Mouse (Mus musculus): ENCODE results near the gene Rdh16. TPM values are rescaled to one million over a fixed set of nuclear protein-coding genes. Genes with fewer than 3 reads are reported as not detected.
"Not testable (repeated sequence)": the region's sequence is repeated elsewhere in the genome, so short reads cannot be mapped to it uniquely, and the experiment has no call there.

Rdh16 gene
- total RNA-seq (2021) (1 to 10 TPM in 1 of 2 experiments, under 1 TPM in 1; 0.79 to 1.3 TPM), polyA plus RNA-seq (2012; rRNA removed) (0.12 TPM in 1 of 2 replicates, not detected in the other)
- long read RNA-seq, partial matches to known transcripts, result 0 of 1 reads
- long read RNA-seq, other reads (novel, unspliced or antisense), result 0 of 1 reads

GRCm38 (mm10) chr10:127800891-127801290 lies at the start of gene Rdh16:
Gene Rdh16, plus strand, starts transcription at chr10:127801152.
- DNase-seq, result no peak

GRCm38 (mm10) chr10:127751548-127751947 lies 49.4 kb upstream of the Rdh16 start, which contains the start of gene Gpr182:
Gene Gpr182, minus strand, starts transcription at chr10:127751732.
- DNase-seq, result peak; percentile 60

- DNase-seq, result peak; percentile 73
These were observed 46.3 kb upstream of the Rdh16 start for GRCm38 (mm10) chr10:127754566-127755166.

- DNase-seq, result peak; percentile 22
These were observed 45.7 kb upstream of the Rdh16 start for GRCm38 (mm10) chr10:127755246-127755645.

- peak; percentile 23 for DNase-seq
These were observed 45.0 kb upstream of the Rdh16 start for GRCm38 (mm10) chr10:127755770-127756468.

GRCm38 (mm10) chr10:127759181-127760110 lies 41.5 kb upstream of the Rdh16 start, which contains the start of the genes Rdh1 and Rdh16f1:
Gene Rdh1, plus strand, starts transcription at chr10:127759721.
Gene Rdh16f1, plus strand, starts transcription at chr10:127759787.
- peak; percentile 55 for DNase-seq

- not testable (repeated sequence) for DNase-seq
These were observed 38.0 kb upstream of the Rdh16 start for GRCm38 (mm10) chr10:127762926-127763325.

- peak; percentile 7 for DNase-seq
These were observed 36.9 kb upstream of the Rdh16 start for GRCm38 (mm10) chr10:127763914-127764680.

GRCm38 (mm10) chr10:127766564-127766963 lies 34.4 kb upstream of the Rdh16 start:
- DNase-seq, result no peak

GRCm38 (mm10) chr10:127776011-127776410 lies 24.9 kb upstream of the Rdh16 start, which contains the start of gene Rdh9:
Gene Rdh9, plus strand, starts transcription at chr10:127776386.
- no peak for DNase-seq

- DNase-seq, result not testable (repeated sequence)
These were observed 18.6 kb upstream of the Rdh16 start for GRCm38 (mm10) chr10:127782321-127782720.

- DNase-seq, result not testable (repeated sequence)
These were observed 15.5 kb upstream of the Rdh16 start for GRCm38 (mm10) chr10:127785411-127785810.

GRCm38 (mm10) chr10:127799295-127799694 lies 1.7 kb upstream of the Rdh16 start:
- DNase-seq, result no peak

GRCm38 (mm10) chr10:127801612-127802011 lies 660 bp downstream of the Rdh16 start:
- no peak for DNase-seq

- no peak for DNase-seq
These were observed 1.3 kb downstream of the Rdh16 start for GRCm38 (mm10) chr10:127802236-127802635.

- no peak for DNase-seq
These were observed 3.5 kb downstream of the Rdh16 start for GRCm38 (mm10) chr10:127804416-127804815.

- no peak for DNase-seq
These were observed 14.9 kb downstream of the Rdh16 start for GRCm38 (mm10) chr10:127815888-127816287.

GRCm38 (mm10) chr10:127817268-127817910 lies 16.4 kb downstream of the Rdh16 start:
- DNase-seq, result not testable (repeated sequence)

GRCm38 (mm10) chr10:127821806-127822205 lies 20.9 kb downstream of the Rdh16 start:
- DNase-seq, result not testable (repeated sequence)

GRCm38 (mm10) chr10:127825386-127825785 lies 24.4 kb downstream of the Rdh16 start:
- peak; percentile 15 for DNase-seq

Data from adrenal gland, adult 2 months (tissue).